Mouse (Mus musculus) lung, postnatal 0 days (tissue): ENCODE results near the gene Olfr589.

ENCODE experiments used
- CTCF ChIP-seq: IDR thresholded peaks from 2 replicates; pipeline ENCODE4 v1.5.1; 2016; ENCODE audit warnings: antibody characterized with exemption, mild to moderate bottlenecking
- EP300 ChIP-seq: IDR thresholded peaks from 2 replicates; pipeline ENCODE4 v1.6.1; 2016; ENCODE audit warnings: antibody characterized with exemption, mild to moderate bottlenecking, control low read depth

GRCm38 (mm10) chr7:103178240-103178639, 22.1 kb upstream of the Olfr589 start, which contains the start of gene Olfr591:
- TF ChIP-seq CTCF (no peak), EP300 (no peak)
